Mouse (Mus musculus) olfactory bulb, adult 2 months (tissue): Measurements from ENCODE around the gene Fbxl13.

Source experiments
- CTCF ChIP-seq: fragments of 200-500 bp; IDR thresholded peaks from 2 replicates; pipeline ENCODE4 v1.5.1; 2012; ENCODE audit warnings: low read depth, mild to moderate bottlenecking, low read length, moderate library complexity; ENCODE audit not compliant: insufficient read depth
- POLR2A ChIP-seq: fragments of 200-500 bp; IDR thresholded peaks from 2 replicates; pipeline ENCODE4 v1.6.1; 2012; ENCODE audit warnings: mild to moderate bottlenecking, low read depth, low read length, moderate library complexity; ENCODE audit not compliant: insufficient read depth

GRCm38 (mm10) chr5:21578136-21578535 is 67.3 kb downstream of the Fbxl13 start:
- TF ChIP-seq POLR2A = no peak
- TF ChIP-seq CTCF = no peak
